Mouse (Mus musculus) forebrain, postnatal 0 days (tissue): ENCODE results near the gene A830031A19Rik. TPM values are rescaled to one million over a fixed set of nuclear protein-coding genes. Genes with fewer than 3 reads are reported as not detected.

ENCODE experiments used
- ATAC-seq: fragments of 200-750 bp; cut with Nextera tagmentation; 2 replicates; pipeline ENCODE4 v1.8.0; 2017; ENCODE audit warnings: mild to moderate bottlenecking, moderate library complexity
- DNase-seq: peaks from one replicate; pipeline ENCODE4 v3.0.0-alpha.2; 2015
- H3K27ac ChIP-seq: fragments of 300-500 bp; sonication (generic); 2 replicates; pipeline ENCODE4 v1.5.1; 2014; ENCODE audit warnings: low read depth, mild to moderate bottlenecking, antibody characterized with exemption, low read length, moderate library complexity, mixed read lengths
- H3K27me3 ChIP-seq: fragments of 300-500 bp; sonication (generic); 2 replicates; pipeline ENCODE4 v1.6.1; 2014; ENCODE audit warnings: mild to moderate bottlenecking, low read length, mixed read lengths; ENCODE audit not compliant: insufficient read depth
- H3K36me3 ChIP-seq: fragments of 300-500 bp; sonication (generic); 2 replicates; pipeline ENCODE4 v1.6.1; 2014; ENCODE audit warnings: mild to moderate bottlenecking, moderate library complexity; ENCODE audit not compliant: insufficient read depth
- H3K4me1 ChIP-seq: fragments of 300-500 bp; sonication (generic); 2 replicates; pipeline ENCODE4 v1.6.1; 2014; ENCODE audit warnings: antibody characterized with exemption; ENCODE audit not compliant: insufficient read depth
- H3K4me2 ChIP-seq: fragments of 300-500 bp; sonication (generic); 2 replicates; pipeline ENCODE4 v1.6.1; 2014; ENCODE audit warnings: low read depth, mild to moderate bottlenecking, moderate library complexity
- H3K4me3 ChIP-seq: fragments of 300-500 bp; sonication (generic); 2 replicates; pipeline ENCODE4 v1.5.1; 2014; ENCODE audit warnings: low read depth, low read length, mixed read lengths
- H3K9ac ChIP-seq: fragments of 300-500 bp; sonication (generic); 2 replicates; pipeline ENCODE4 v1.6.1; 2014; ENCODE audit warnings: mild to moderate bottlenecking
- H3K9me3 ChIP-seq: fragments of 300-500 bp; sonication (generic); 2 replicates; pipeline ENCODE4 v1.6.1; 2016; ENCODE audit warnings: low read length
- CTCF ChIP-seq: sonication (generic); IDR thresholded peaks from 2 replicates; pipeline ENCODE4 v1.5.1; 2016; ENCODE audit warnings: antibody characterized with exemption, control low read depth, low read depth
- WGBS: fragments of 180-500 bp; shearing (Covaris S2); extraction: QIAGEN DNeasy Blood & Tissue Kit; methylation state at CpG from one replicate; pipeline ENCODE4 v1.1.7; 2014; 5-methylcytosine and 5-hydroxymethylcytosine counted together
- polyA plus RNA-seq: library from polyadenylated mRNA; unstranded; fragments of >200 nt; fragmentation: Nextera tagmentation; extraction: Ambion mirVana; gene quantifications from 2 replicates; pipeline ENCODE4 v1.2.1, GENCODE M21; 2015
- total RNA-seq: library from RNA; depleted of rRNA; stranded (reverse); fragments of >200 nt; gene quantifications from 2 replicates; pipeline ENCODE4 v1.2.3, GENCODE M21; 2014

Gene A830031A19Rik
- total and polyA plus RNA-seq, 2 experiments from 2014 or later = 0.63 TPM; not detected in 1

- peak overlapping the region; percentile 99 for H3K27ac ChIP-seq
- H3K4me2 ChIP-seq = peak overlapping the region; percentile 98
- H3K36me3 ChIP-seq = peaks cover 18% of the 10 kb centered on the region; the same call in 1 of the 2 replicates
- no peaks in the 10 kb centered on the region for H3K9me3 ChIP-seq
- peak overlapping the region; percentile 96 for H3K9ac ChIP-seq
- 10% methylated on average over 11 of the region's 11 CpGs for WGBS
- ATAC-seq (no peak), DNase-seq (peak; percentile 59)
- TF ChIP-seq CTCF = no peak
- peak overlapping the region; percentile 69 for H3K4me3 ChIP-seq
- H3K4me1 ChIP-seq = peaks cover 12% of the 10 kb centered on the region; the same call in 1 of the 2 replicates
- no peaks in the 10 kb centered on the region for H3K27me3 ChIP-seq
These were observed 7.7 kb upstream of the A830031A19Rik start for GRCm38 (mm10) chr11:24082385-24083075.

- H3K9me3 ChIP-seq = no peaks in the 10 kb centered on the region
- WGBS = 2% methylated on average over 43 of the region's 43 CpGs
- H3K27ac ChIP-seq = peak overlapping the region; percentile 99
- TF ChIP-seq CTCF = no peak
- DNase-seq (peak; percentile 74), ATAC-seq (0 out of 2 replicates have a peak, but pooled peaks have one; percentile 6)
- H3K27me3 ChIP-seq = no peaks in the 10 kb centered on the region
- peak overlapping the region; percentile 96 for H3K9ac ChIP-seq
- H3K36me3 ChIP-seq = peaks cover 15% of the 10 kb centered on the region; the same call in 1 of the 2 replicates
- H3K4me1 ChIP-seq = peaks cover 12% of the 10 kb centered on the region; the same call in 1 of the 2 replicates
- peak overlapping the region; percentile 69 for H3K4me3 ChIP-seq
- H3K4me2 ChIP-seq = peak overlapping the region; percentile 98
These were observed 7.0 kb upstream of the A830031A19Rik start for GRCm38 (mm10) chr11:24081687-24082384.

- ATAC-seq (peak; percentile 58), DNase-seq (peak; percentile 91)
- H3K4me2 ChIP-seq = peak overlapping the region; percentile 98
- WGBS = 2% methylated on average over 35 of the region's 35 CpGs
- peak overlapping the region; percentile 96 for H3K9ac ChIP-seq
- no peaks in the 10 kb centered on the region for H3K9me3 ChIP-seq
- H3K36me3 ChIP-seq = peaks cover 11% of the 10 kb centered on the region; the same call in 1 of the 2 replicates
- peak overlapping the region; percentile 69 for H3K4me3 ChIP-seq
- no peaks in the 10 kb centered on the region for H3K27me3 ChIP-seq
- peak; percentile 69 for TF ChIP-seq CTCF
- H3K27ac ChIP-seq = peak overlapping the region; percentile 99
- peaks cover 11% of the 10 kb centered on the region; the same call in 1 of the 2 replicates for H3K4me1 ChIP-seq
These were observed 6.3 kb upstream of the A830031A19Rik start for GRCm38 (mm10) chr11:24081016-24081686.

GRCm38 (mm10) chr11:24080541-24080940, 5.7 kb upstream of the A830031A19Rik start:
- Histone ChIP-seq H3K9ac (peak overlapping the region; percentile 96), H3K36me3 (peaks cover 5% of the 10 kb centered on the region; the same call in 1 of the 2 replicates), H3K27ac (peak overlapping the region; percentile 99), H3K4me1 (0 out of 2 replicates have a peak, but pooled peaks cover 7% of the 10 kb centered on the region), H3K4me3 (peak overlapping the region; percentile 69), H3K9me3 (no peaks in the 10 kb centered on the region), H3K27me3 (no peaks in the 10 kb centered on the region), H3K4me2 (peak overlapping the region; percentile 98)
- peak; percentile 85 for DNase-seq
- no peak for TF ChIP-seq CTCF
- 1% methylated on average over 30 of the region's 30 CpGs for WGBS
- ATAC-seq = peak; percentile 34

- Histone ChIP-seq H3K27me3 (no peaks in the 10 kb centered on the region), H3K9me3 (no peaks in the 10 kb centered on the region), H3K36me3 (no peaks in the 10 kb centered on the region), H3K4me2 (peak overlapping the region; percentile 98), H3K4me3 (peak overlapping the region; percentile 69), H3K9ac (peak overlapping the region; percentile 96), H3K27ac (peak overlapping the region; percentile 99), H3K4me1 (no peaks in the 10 kb centered on the region)
- ATAC-seq = no peak
- under 1% methylated on average over 43 of the region's 43 CpGs for WGBS
- no peak for TF ChIP-seq CTCF
- peak; percentile 74 for DNase-seq
These were observed 4.8 kb upstream of the A830031A19Rik start for GRCm38 (mm10) chr11:24079392-24080391.
